Mouse (Mus musculus) heart, embryonic 11.5 days (tissue): ENCODE data around the gene Grhl3. TPM values are rescaled to one million over a fixed set of nuclear protein-coding genes. Genes with fewer than 3 reads are reported as not detected.
A peak's percentile ranks its signal among the peaks of the same experiment; 100 is the strongest.

Experiments
- ATAC-seq: fragments of 200-750 bp; cut with Nextera tagmentation; replicated peaks from 2 replicates; pipeline ENCODE4 v1.8.0; 2017; ENCODE audit warnings: moderate library complexity; ENCODE audit not compliant: insufficient number of reproducible peaks, low FRiP score, low TSS enrichment
- H3K27ac ChIP-seq: fragments of 300-500 bp; sonication (generic); 2 replicates; pipeline ENCODE4 v1.5.1; 2014; ENCODE audit warnings: mild to moderate bottlenecking, low read depth, low read length
- H3K27me3 ChIP-seq: fragments of 300-500 bp; sonication (generic); 2 replicates; pipeline ENCODE4 v1.6.1; 2014; ENCODE audit warnings: mild to moderate bottlenecking, low read length, mixed read lengths; ENCODE audit not compliant: control insufficient read depth, insufficient read depth
- H3K36me3 ChIP-seq: fragments of 300-500 bp; sonication (generic); 2 replicates; pipeline ENCODE4 v1.6.1; 2014; ENCODE audit warnings: mild to moderate bottlenecking, low read length, moderate library complexity, mixed read lengths; ENCODE audit not compliant: control insufficient read depth, insufficient read depth
- H3K4me1 ChIP-seq: fragments of 300-500 bp; sonication (generic); 2 replicates; pipeline ENCODE4 v1.6.1; 2014; ENCODE audit warnings: low read length; ENCODE audit not compliant: control insufficient read depth, insufficient read depth
- H3K4me2 ChIP-seq: fragments of 300-500 bp; sonication (generic); 2 replicates; pipeline ENCODE4 v1.6.1; 2014; ENCODE audit warnings: mild to moderate bottlenecking, moderate library complexity
- H3K4me3 ChIP-seq: fragments of 300-500 bp; sonication (generic); 2 replicates; pipeline ENCODE4 v1.5.1; 2014; ENCODE audit warnings: low read depth, low read length
- H3K9ac ChIP-seq: fragments of 300-500 bp; sonication (generic); 2 replicates; pipeline ENCODE4 v1.6.1; 2014; ENCODE audit warnings: mild to moderate bottlenecking, low read depth, low read length, moderate library complexity
- H3K9me3 ChIP-seq: fragments of 300-500 bp; sonication (generic); replicated peaks from 2 replicates; pipeline ENCODE4 v1.6.1; 2016; ENCODE audit warnings: low read length; ENCODE audit not compliant: control insufficient read depth
- WGBS: fragments of 180-500 bp; shearing (Covaris S2); extraction: QIAGEN DNeasy Blood & Tissue Kit; methylation state at CpG from one replicate; pipeline ENCODE4 v1.1.7; 2014; ENCODE audit not compliant: insufficient replicate concordance; 5-methylcytosine and 5-hydroxymethylcytosine counted together
- polyA plus RNA-seq: library from polyadenylated mRNA; unstranded; fragments of >200 nt; fragmentation: Nextera tagmentation; extraction: Ambion mirVana; gene quantifications from 2 replicates; pipeline ENCODE4 v1.2.1, GENCODE M21; 2014

Grhl3 gene
- polyA plus RNA-seq, 1 experiment from 2014 or later: 5.5 TPM

GRCm38 (mm10) chr4:135499831-135500230 is 73.6 kb downstream of the Grhl3 start:
- no peak overlapping the region for H3K4me3 ChIP-seq
- no peak overlapping the region for H3K4me2 ChIP-seq
- H3K27me3 ChIP-seq: no peaks in the 10 kb centered on the region
- no peaks in the 10 kb centered on the region; the same call in 1 of the 2 replicates for H3K9me3 ChIP-seq
- H3K9ac ChIP-seq: no peak overlapping the region
- H3K36me3 ChIP-seq: no peaks in the 10 kb centered on the region
- whole genome bisulfite sequencing: 74% methylated on average over 3 of the region's 3 CpGs
- peaks cover 4% of the 10 kb centered on the region; the same call in 1 of the 2 replicates for H3K4me1 ChIP-seq
- H3K27ac ChIP-seq: no peak overlapping the region
- no peak for ATAC-seq

- H3K9me3 ChIP-seq: no peaks in the 10 kb centered on the region; the same call in 1 of the 2 replicates
- H3K27ac ChIP-seq: no peak overlapping the region
- no peaks in the 10 kb centered on the region for H3K36me3 ChIP-seq
- no peak overlapping the region for H3K4me2 ChIP-seq
- H3K4me3 ChIP-seq: no peak overlapping the region
- H3K4me1 ChIP-seq: peaks cover 8% of the 10 kb centered on the region; the same call in 1 of the 2 replicates
- H3K9ac ChIP-seq: no peak overlapping the region
- WGBS: 67% methylated on average over 6 of the region's 6 CpGs
- no peak for ATAC-seq
- H3K27me3 ChIP-seq: no peaks in the 10 kb centered on the region
These were observed 75.3 kb downstream of the Grhl3 start for GRCm38 (mm10) chr4:135498136-135498535.

- ATAC-seq: no peak
These were observed 77.6 kb downstream of the Grhl3 start for GRCm38 (mm10) chr4:135495810-135496209.

GRCm38 (mm10) chr4:135495397-135495791 is 78.0 kb downstream of the Grhl3 start:
- H3K4me1 ChIP-seq: peaks cover 8% of the 10 kb centered on the region; the same call in 1 of the 2 replicates
- H3K4me3 ChIP-seq: peak overlapping the region; percentile 83
- 18% methylated on average over 9 of the region's 9 CpGs for WGBS
- no peaks in the 10 kb centered on the region; the same call in 1 of the 2 replicates for H3K27me3 ChIP-seq
- H3K4me2 ChIP-seq: peak overlapping the region; percentile 91
- H3K9me3 ChIP-seq: no peaks in the 10 kb centered on the region; the same call in 1 of the 2 replicates
- no peak overlapping the region for H3K27ac ChIP-seq
- H3K9ac ChIP-seq: no peak overlapping the region
- H3K36me3 ChIP-seq: no peaks in the 10 kb centered on the region
- no peak for ATAC-seq

More at GRCm38 (mm10) chr4:135495810-135496209, 77.6 kb downstream of the Grhl3 start:
- no peaks in the 10 kb centered on the region for H3K36me3 ChIP-seq
- peaks cover 8% of the 10 kb centered on the region; the same call in 1 of the 2 replicates for H3K4me1 ChIP-seq
- peak overlapping the region; percentile 91 for H3K4me2 ChIP-seq
- no peak overlapping the region for H3K27ac ChIP-seq
- no peak overlapping the region for H3K4me3 ChIP-seq
- H3K9me3 ChIP-seq: no peaks in the 10 kb centered on the region; the same call in 1 of the 2 replicates
- no peak overlapping the region for H3K9ac ChIP-seq
- no peaks in the 10 kb centered on the region; the same call in 1 of the 2 replicates for H3K27me3 ChIP-seq
- WGBS: 16% methylated on average over 18 of the region's 18 CpGs

GRCm38 (mm10) chr4:135494521-135495396 is 78.7 kb downstream of the Grhl3 start, which contains the start of the genes Stpg1 and Nipal3:
Gene Stpg1, plus strand, starts transcription at chr4:135494790.
Gene Nipal3, minus strand, starts transcription at chr4:135495038.
- peak; percentile 88 for ATAC-seq
- H3K4me1 ChIP-seq: peaks cover 8% of the 10 kb centered on the region; the same call in 1 of the 2 replicates
- H3K4me3 ChIP-seq: peak within 1 kb of the TSS; percentile 83
- no peaks in the 10 kb centered on the region; the same call in 1 of the 2 replicates for H3K27me3 ChIP-seq
- under 1% methylated on average over 53 of the region's 53 CpGs for WGBS
- H3K27ac ChIP-seq: 0 out of 2 replicates have a peak within 1 kb of the TSS, but pooled peaks have one; percentile 22
- no peaks in the 10 kb centered on the region for H3K9me3 ChIP-seq
- peak within 1 kb of the TSS; percentile 91 for H3K4me2 ChIP-seq
- no peaks in the 10 kb centered on the region for H3K36me3 ChIP-seq
- peak within 1 kb of the TSS; percentile 69 for H3K9ac ChIP-seq

GRCm38 (mm10) chr4:135493691-135494520 is 79.5 kb downstream of the Grhl3 start:
- no peaks in the 10 kb centered on the region for H3K9me3 ChIP-seq
- H3K27me3 ChIP-seq: no peaks in the 10 kb centered on the region; the same call in 1 of the 2 replicates
- peak overlapping the region; percentile 83 for H3K4me3 ChIP-seq
- H3K4me1 ChIP-seq: peaks cover 8% of the 10 kb centered on the region; the same call in 1 of the 2 replicates
- peak overlapping the region; percentile 91 for H3K4me2 ChIP-seq
- ATAC-seq: no peak
- no peak overlapping the region for H3K27ac ChIP-seq
- 4% methylated on average over 33 of the region's 33 CpGs for WGBS
- peak overlapping the region; percentile 48 for H3K9ac ChIP-seq
- H3K36me3 ChIP-seq: no peaks in the 10 kb centered on the region

GRCm38 (mm10) chr4:135493271-135493670 is 80.2 kb downstream of the Grhl3 start:
- Histone ChIP-seq H3K36me3 (no peaks in the 10 kb centered on the region), H3K4me2 (peak overlapping the region; percentile 91), H3K4me3 (peak overlapping the region; percentile 83), H3K9ac (peak overlapping the region; percentile 48; the same call in 1 of the 2 replicates), H3K4me1 (peaks cover 8% of the 10 kb centered on the region; the same call in 1 of the 2 replicates), H3K27me3 (no peaks in the 10 kb centered on the region; the same call in 1 of the 2 replicates), H3K9me3 (no peaks in the 10 kb centered on the region), H3K27ac (no peak overlapping the region)
- 52% methylated on average over 4 of the region's 4 CpGs for WGBS
- ATAC-seq: no peak
